Mouse (Mus musculus) ES-Bruce4 (cell line): ENCODE data around the gene Syt1. TPM values are rescaled to one million over a fixed set of nuclear protein-coding genes. Genes with fewer than 3 reads are reported as not detected.

ENCODE experiments used
- H3K27ac ChIP-seq: 2 replicates; pipeline ENCODE4 v1.5.1; 2012; ENCODE audit warnings: low read length, inconsistent platforms; ENCODE audit not compliant: insufficient read depth
- H3K27me3 ChIP-seq: 2 replicates; pipeline ENCODE4 v1.6.1; 2012; ENCODE audit warnings: mild to moderate bottlenecking, low read length, inconsistent platforms; ENCODE audit not compliant: control insufficient read depth, poor library complexity, insufficient read depth, severe bottlenecking
- H3K36me3 ChIP-seq: 2 replicates; pipeline ENCODE4 v1.6.1; 2012; ENCODE audit warnings: inconsistent platforms, mild to moderate bottlenecking, low read length, moderate library complexity; ENCODE audit not compliant: control insufficient read depth, poor library complexity, insufficient read depth, severe bottlenecking
- H3K4me1 ChIP-seq: one replicate; pipeline ENCODE4 v1.8.1; 2011; ENCODE audit warnings: low read length; ENCODE audit not compliant: control insufficient read depth, insufficient read depth
- H3K4me3 ChIP-seq: 2 replicates; pipeline ENCODE4 v1.5.1; 2011; ENCODE audit warnings: low read depth, mild to moderate bottlenecking, low read length
- H3K9ac ChIP-seq: 2 replicates; pipeline ENCODE4 v1.6.1; 2012; ENCODE audit warnings: low read depth, mild to moderate bottlenecking, inconsistent platforms; ENCODE audit not compliant: poor library complexity, severe bottlenecking
- H3K9me3 ChIP-seq: replicated peaks from 2 replicates; pipeline ENCODE4 v1.6.1; 2012; ENCODE audit warnings: mild to moderate bottlenecking, low read length, inconsistent platforms; ENCODE audit not compliant: control insufficient read depth, poor library complexity, insufficient read depth, severe bottlenecking
- CTCF ChIP-seq: IDR thresholded peaks from one replicate; pipeline ENCODE4 v1.8.1; 2011; ENCODE audit warnings: low read depth, low read length
- EP300 ChIP-seq: IDR thresholded peaks from 2 replicates; pipeline ENCODE4 v1.6.1; 2011; ENCODE audit warnings: low read depth, low read length; ENCODE audit not compliant: insufficient read depth
- POLR2A ChIP-seq: IDR thresholded peaks from one replicate; pipeline ENCODE4 v1.8.1; 2011; ENCODE audit warnings: low read length; ENCODE audit not compliant: insufficient read depth
- polyA plus RNA-seq: library from polyadenylated mRNA; stranded (reverse); fragments of >200 nt; gene quantifications from 2 replicates; pipeline ENCODE4 v1.2.4, GENCODE M21; 2011; ENCODE audit warnings: low read depth; ENCODE audit not compliant: missing spikeins, insufficient read depth, insufficient read length

Syt1 gene
- polyA plus RNA-seq, 1 experiment = 0.72 TPM

- Histone ChIP-seq H3K4me3 (no peak overlapping the region), H3K9me3 (no peaks in the 10 kb centered on the region), H3K36me3 (no peaks in the 10 kb centered on the region), H3K4me1 (no peaks in the 10 kb centered on the region), H3K27ac (no peak overlapping the region), H3K9ac (no peak overlapping the region), H3K27me3 (no peaks in the 10 kb centered on the region)
- TF ChIP-seq POLR2A (no peak), EP300 (no peak), CTCF (no peak)
These were observed 486.3 kb downstream of the Syt1 start for GRCm38 (mm10) chr10:108524306-108525029.

GRCm38 (mm10) chr10:108519156-108519555, 491.6 kb downstream of the Syt1 start:
- no peak for TF ChIP-seq EP300
- no peak for TF ChIP-seq POLR2A
- TF ChIP-seq CTCF = no peak
- no peaks in the 10 kb centered on the region for H3K9me3 ChIP-seq
- no peaks in the 10 kb centered on the region; the same call in 1 of the 2 replicates for H3K27me3 ChIP-seq
- no peak overlapping the region for H3K27ac ChIP-seq
- no peaks in the 10 kb centered on the region for H3K4me1 ChIP-seq
- H3K9ac ChIP-seq = no peak overlapping the region
- H3K4me3 ChIP-seq = no peak overlapping the region
- no peaks in the 10 kb centered on the region for H3K36me3 ChIP-seq

- Histone ChIP-seq H3K27ac (no peak overlapping the region), H3K4me3 (no peak overlapping the region), H3K27me3 (no peaks in the 10 kb centered on the region; the same call in 1 of the 2 replicates), H3K9me3 (no peaks in the 10 kb centered on the region), H3K4me1 (no peaks in the 10 kb centered on the region), H3K9ac (no peak overlapping the region), H3K36me3 (no peaks in the 10 kb centered on the region)
- TF ChIP-seq CTCF = no peak
- no peak for TF ChIP-seq POLR2A
These were observed 493.7 kb downstream of the Syt1 start for GRCm38 (mm10) chr10:108517076-108517475.

- no peaks in the 10 kb centered on the region; the same call in 1 of the 2 replicates for H3K27me3 ChIP-seq
- no peak overlapping the region for H3K4me3 ChIP-seq
- H3K4me1 ChIP-seq = no peaks in the 10 kb centered on the region
- H3K27ac ChIP-seq = no peak overlapping the region
- no peaks in the 10 kb centered on the region for H3K36me3 ChIP-seq
- no peak overlapping the region for H3K9ac ChIP-seq
- TF ChIP-seq POLR2A = no peak
- no peak for TF ChIP-seq CTCF
- no peak for TF ChIP-seq EP300
- H3K9me3 ChIP-seq = no peaks in the 10 kb centered on the region
These were observed 496.1 kb downstream of the Syt1 start for GRCm38 (mm10) chr10:108514671-108515070.

- no peaks in the 10 kb centered on the region for H3K4me1 ChIP-seq
- H3K9me3 ChIP-seq = no peaks in the 10 kb centered on the region
- H3K9ac ChIP-seq = no peak overlapping the region
- no peaks in the 10 kb centered on the region for H3K27me3 ChIP-seq
- TF ChIP-seq CTCF (no peak), POLR2A (no peak), EP300 (no peak)
- H3K27ac ChIP-seq = no peak overlapping the region
- H3K4me3 ChIP-seq = no peak overlapping the region
- H3K36me3 ChIP-seq = no peaks in the 10 kb centered on the region
These were observed 501.2 kb downstream of the Syt1 start for GRCm38 (mm10) chr10:108509579-108509978.

GRCm38 (mm10) chr10:108506917-108507316, 503.9 kb downstream of the Syt1 start:
- TF ChIP-seq CTCF (no peak), EP300 (no peak), POLR2A (no peak)
- Histone ChIP-seq H3K27me3 (no peaks in the 10 kb centered on the region), H3K9ac (no peak overlapping the region), H3K9me3 (no peaks in the 10 kb centered on the region), H3K27ac (no peak overlapping the region), H3K4me1 (no peaks in the 10 kb centered on the region), H3K36me3 (no peaks in the 10 kb centered on the region), H3K4me3 (no peak overlapping the region)
